8 mouse cellular contexts compared by ENCODE assay signal in the genomic region with DNA sequence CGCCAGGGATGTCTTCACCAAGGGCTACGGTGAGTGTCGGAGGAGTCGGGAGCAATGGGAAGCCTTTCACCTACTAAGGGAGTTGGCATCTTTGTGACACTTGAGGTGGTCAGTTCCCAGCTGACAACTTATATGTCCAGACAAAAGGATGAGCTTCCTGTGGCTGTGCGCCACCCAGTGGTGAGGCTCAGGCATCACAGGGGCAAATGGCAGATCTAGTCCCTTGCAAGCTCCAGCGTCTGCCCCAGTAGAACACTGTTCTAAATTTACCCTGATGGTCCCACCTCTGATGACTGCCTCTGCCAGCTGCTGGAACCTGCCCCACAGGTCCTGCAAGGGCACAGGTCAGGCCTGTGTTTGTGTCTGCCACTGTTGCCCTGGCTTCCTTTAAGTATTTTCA. TPM values are rescaled to one million over a fixed set of nuclear protein-coding genes. Genes with fewer than 3 reads are reported as not detected.
DNase-seq lines count a peak whose midpoint lies in the region; ATAC-seq and TF ChIP-seq lines count a peak whose summit lies in the region.

No protein-coding gene starts in this region.

- WGBS in intestine, embryonic 15.5 days, result 64% methylated on average over 6 of the region's 6 CpGs

- no peak overlapping the region for H3K4me2 ChIP-seq in intestine, embryonic 15.5 days (replicated peaks)

- intact Hi-C loops in gastrocnemius, adult 2 months (cut with DNase I), result loop anchor here (1.0 kb wide), 2 partner anchors 11 to 24 kb away; no protein-coding TSS in a partner anchor

- peak; percentile 40 to 43 for DNase-seq in urinary bladder, adult 18-20 months (ENCODE audit: low spot score in 2 of 2)
- no peak for DNase-seq in urinary bladder, postnatal 10 days (ENCODE audit: low spot score)
- DNase-seq in adrenal gland, adult 8-10 months, result peak; percentile 26
- DNase-seq in gastrocnemius, adult 2 months, result peak; percentile 89
- DNase-seq in lung, postnatal 4 days, result peak; percentile 69 to 74
- peak; percentile 29 to 59 for DNase-seq in spleen, postnatal 14 days (ENCODE audit: low spot score in 2 of 2)
- DNase-seq in left cerebral cortex, adult 9 months (ENCODE audit: low spot score in 2 of 2), result no peak

- no peak overlapping the region for H3K9ac ChIP-seq in intestine, embryonic 15.5 days

- peaks cover 16% of the 10 kb centered on the region for H3K4me1 ChIP-seq in intestine, embryonic 15.5 days (replicated peaks)

- no peaks in the 10 kb centered on the region for H3K9me3 ChIP-seq in intestine, embryonic 15.5 days

- no peaks in the 10 kb centered on the region for H3K27me3 ChIP-seq in intestine, embryonic 15.5 days (replicated peaks)

- peak overlapping the region; percentile 89 for H3K27ac ChIP-seq in gastrocnemius, adult 2 months
- H3K27ac ChIP-seq in intestine, embryonic 15.5 days, result no peak overlapping the region

- no peak overlapping the region for H3K4me3 ChIP-seq in gastrocnemius, adult 2 months
- no peak overlapping the region for H3K4me3 ChIP-seq in intestine, embryonic 15.5 days (replicated peaks)

- TF ChIP-seq CTCF in gastrocnemius, adult 2 months (IDR thresholded peaks at IDR 0.05), result peak; percentile 95; the same call in 1 of the 2 replicates

- peak; percentile 48 for ATAC-seq in intestine, embryonic 15.5 days

- H3K36me3 ChIP-seq in intestine, embryonic 15.5 days, result peaks cover 25% of the 10 kb centered on the region

RNA-seq across cellular contexts. Expression of gene Vdac1, which starts 13.7 kb away (rescaled TPM):
- 100 to 1,000 TPM; 419 to 502 (median 469) TPM for total RNA-seq in adrenal gland, adult 8-10 months (2022)
- total RNA-seq in gastrocnemius, adult 2 months (2021), result 1,000 to 10,000 TPM; 1,359 to 1,549 TPM
- 287 and 295 TPM in 2 replicates for polyA plus RNA-seq in intestine, embryonic 15.5 days (2015; fragmentation: Nextera tagmentation; extraction: Ambion mirVana)

RNA-seq across cellular contexts. Expression of gene 9530068E07Rik, which starts 21.9 kb away (rescaled TPM):
- 100 to 1,000 TPM; 147 to 165 (median 157) TPM for total RNA-seq in adrenal gland, adult 8-10 months (2022)
- total RNA-seq in gastrocnemius, adult 2 months (2021), result 10 to 100 TPM; 41.5 to 48.5 TPM
- 159 and 166 TPM in 2 replicates for polyA plus RNA-seq in intestine, embryonic 15.5 days (2015; fragmentation: Nextera tagmentation; extraction: Ambion mirVana)

Comparison
In these comparisons a context has a peak if more than half of its experiments do, and no peak if none do; other contexts are left out.
1. DNase-seq: peak in urinary bladder, adult 18-20 months (2 of 2), adrenal gland, adult 8-10 months (single experiment), gastrocnemius, adult 2 months (single experiment), lung, postnatal 4 days (2 of 2) and spleen, postnatal 14 days (2 of 2); none in urinary bladder, postnatal 10 days (single experiment) and left cerebral cortex, adult 9 months (0 of 2).